Mouse (Mus musculus): ENCODE data around the gene Habp4.
A peak's percentile ranks its signal among the peaks of the same experiment; 100 is the strongest.

Habp4 gene

DNA sequence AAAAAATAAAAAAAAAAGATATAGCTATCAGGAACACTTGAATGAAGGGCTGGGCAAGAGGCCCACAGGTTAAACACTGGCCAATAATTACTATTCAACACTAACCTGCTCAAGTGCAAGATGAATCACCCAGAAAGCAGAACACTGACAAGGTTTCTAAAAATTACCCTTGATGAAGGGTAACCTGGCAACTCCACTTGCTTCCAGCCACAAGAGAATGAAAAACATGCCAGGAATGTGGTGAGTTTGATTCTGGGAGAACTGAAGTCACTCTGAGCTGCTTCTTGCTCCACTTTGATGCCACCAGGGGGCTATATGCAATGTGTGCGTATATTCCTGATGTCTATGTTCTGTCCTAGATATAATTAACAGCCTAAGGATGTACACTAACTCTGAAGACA is 6.5 kb upstream of the Habp4 start:
- no peaks in the 10 kb centered on the region for H3K27me3 ChIP-seq (ENCODE audit: control insufficient read depth, insufficient read depth, low read length, poor library complexity, severe bottlenecking)
- peak; percentile 24 for DNase-seq (ENCODE audit: low read depth, low spot score)
- H3K36me3 ChIP-seq (ENCODE audit: control insufficient read depth, insufficient read depth, low read length, poor library complexity, severe bottlenecking): no peaks in the 10 kb centered on the region

DNA sequence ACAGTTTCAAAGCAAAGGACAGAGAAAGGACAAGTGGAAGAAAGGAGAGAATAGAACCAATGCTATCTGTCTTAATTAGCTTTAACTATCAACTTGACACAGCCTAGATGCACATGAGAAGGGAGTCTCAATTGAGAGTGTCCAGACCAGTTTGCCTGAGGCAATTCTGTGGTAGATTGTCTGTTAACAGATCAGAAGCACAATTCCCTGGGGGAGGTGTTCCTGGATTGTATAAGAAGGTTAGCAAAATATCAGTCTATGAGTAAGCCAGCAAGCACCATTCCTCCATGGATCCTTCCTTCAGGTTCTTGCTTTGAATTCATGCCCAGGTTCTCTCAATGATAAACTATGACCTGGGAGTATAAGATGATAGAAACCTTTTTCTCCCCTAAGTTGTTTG is 4.7 kb upstream of the Habp4 start:
- DNase-seq (ENCODE audit: low read depth, low spot score): no peak

DNA sequence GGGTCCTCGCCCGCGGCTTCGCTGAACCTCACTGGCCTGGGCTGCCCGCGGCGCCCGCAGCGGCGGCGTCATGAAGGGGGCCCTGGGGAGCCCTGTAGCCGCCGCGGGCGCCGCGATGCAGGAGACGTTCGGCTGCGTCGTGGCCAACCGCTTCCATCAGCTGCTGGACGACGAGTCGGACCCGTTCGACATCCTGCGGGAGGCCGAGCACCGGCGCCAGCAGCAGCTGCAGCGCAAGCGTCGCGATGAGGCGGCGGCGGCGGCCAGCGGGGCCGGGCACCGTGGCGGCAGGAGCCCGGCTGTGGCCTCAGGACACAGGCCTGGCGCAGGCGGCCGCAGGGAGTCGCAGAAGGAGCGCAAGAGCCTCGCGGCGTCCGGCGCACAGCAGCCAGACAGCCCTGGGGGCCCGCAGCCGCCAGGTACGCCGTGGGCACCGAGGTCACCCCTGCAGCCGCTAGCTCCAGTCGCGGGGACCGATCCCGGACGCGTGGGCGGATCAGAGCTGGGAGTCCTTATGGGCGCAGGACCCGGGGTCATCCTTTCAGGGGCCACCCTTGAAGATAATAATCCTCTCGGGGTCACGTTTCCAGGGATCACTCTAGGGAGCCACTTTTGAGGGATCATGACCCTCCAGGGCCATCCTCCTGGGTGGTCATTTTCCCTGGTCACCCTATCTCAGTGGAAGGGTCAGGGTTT is 440 bp downstream of the Habp4 start:
- no peaks in the 10 kb centered on the region for H3K27me3 ChIP-seq (ENCODE audit: control insufficient read depth, insufficient read depth, low read length, poor library complexity, severe bottlenecking)
- DNase-seq (ENCODE audit: low read depth, low spot score): no peak

More for the DNA sequence above, 4.7 kb upstream of the Habp4 start:
- H3K27me3 ChIP-seq (ENCODE audit: control insufficient read depth, insufficient read depth, low read length, poor library complexity, severe bottlenecking): no peaks in the 10 kb centered on the region
- H3K36me3 ChIP-seq (ENCODE audit: control insufficient read depth, insufficient read depth, low read length, poor library complexity, severe bottlenecking): no peaks in the 10 kb centered on the region

DNA sequence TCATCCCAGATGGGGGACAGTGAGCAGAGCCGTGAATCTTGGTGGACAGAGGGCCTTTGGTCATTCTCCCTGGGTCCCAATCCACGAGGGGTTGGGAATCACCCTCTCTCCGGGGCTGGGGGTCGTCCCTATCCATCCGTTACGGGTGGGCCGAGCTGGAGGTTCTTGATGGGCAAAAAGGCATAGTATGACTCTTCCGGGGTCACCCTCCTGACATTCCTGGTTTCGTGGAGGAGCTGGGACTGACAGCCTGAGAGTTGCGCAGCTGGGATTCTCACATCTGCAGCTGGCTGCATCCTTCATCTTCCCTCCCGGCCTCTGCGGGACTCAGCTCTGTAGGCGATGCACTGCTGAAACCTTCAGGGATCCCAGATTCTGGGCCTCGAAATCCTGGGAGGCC is 1.0 kb downstream of the Habp4 start:
- no peak for DNase-seq (ENCODE audit: low read depth, low spot score)
- Histone ChIP-seq H3K36me3 (ENCODE audit: control insufficient read depth, insufficient read depth, low read length, poor library complexity, severe bottlenecking) (no peaks in the 10 kb centered on the region), H3K27me3 (ENCODE audit: control insufficient read depth, insufficient read depth, low read length, poor library complexity, severe bottlenecking) (no peaks in the 10 kb centered on the region)

More for the DNA sequence above, 440 bp downstream of the Habp4 start:
- H3K36me3 ChIP-seq (ENCODE audit: control insufficient read depth, insufficient read depth, low read length, poor library complexity, severe bottlenecking): no peaks in the 10 kb centered on the region

DNA sequence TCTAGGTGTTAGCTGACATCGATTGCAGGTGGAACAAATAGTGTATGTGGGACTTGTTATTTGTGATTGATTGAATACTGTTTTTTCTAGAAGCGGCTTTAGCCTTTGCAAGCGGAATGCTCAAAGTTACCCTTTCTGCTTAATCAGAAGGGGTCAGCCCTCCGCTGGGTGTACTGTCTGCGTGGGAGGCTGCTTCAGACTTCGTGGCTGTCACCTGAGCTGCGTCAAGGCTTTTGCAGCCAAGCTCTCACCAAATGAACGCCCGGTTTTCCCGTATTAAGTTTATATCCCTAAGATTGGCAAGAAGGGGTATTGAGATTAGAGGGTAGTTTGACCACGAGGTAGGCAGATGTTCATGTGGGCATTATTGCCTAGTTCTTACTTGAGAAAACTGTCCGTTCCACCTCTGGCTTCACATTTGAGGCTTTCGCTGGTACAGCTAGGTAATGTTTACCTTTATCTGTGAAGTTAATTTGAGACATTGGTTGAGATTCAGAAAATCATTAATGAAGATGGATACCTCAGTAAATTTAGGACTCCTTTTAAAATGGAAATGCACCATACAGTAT is 1.6 kb downstream of the Habp4 start:
- DNase-seq (ENCODE audit: low read depth, low spot score): no peak
- Histone ChIP-seq H3K36me3 (ENCODE audit: control insufficient read depth, insufficient read depth, low read length, poor library complexity, severe bottlenecking) (no peaks in the 10 kb centered on the region), H3K27me3 (ENCODE audit: control insufficient read depth, insufficient read depth, low read length, poor library complexity, severe bottlenecking) (no peaks in the 10 kb centered on the region)

DNA sequence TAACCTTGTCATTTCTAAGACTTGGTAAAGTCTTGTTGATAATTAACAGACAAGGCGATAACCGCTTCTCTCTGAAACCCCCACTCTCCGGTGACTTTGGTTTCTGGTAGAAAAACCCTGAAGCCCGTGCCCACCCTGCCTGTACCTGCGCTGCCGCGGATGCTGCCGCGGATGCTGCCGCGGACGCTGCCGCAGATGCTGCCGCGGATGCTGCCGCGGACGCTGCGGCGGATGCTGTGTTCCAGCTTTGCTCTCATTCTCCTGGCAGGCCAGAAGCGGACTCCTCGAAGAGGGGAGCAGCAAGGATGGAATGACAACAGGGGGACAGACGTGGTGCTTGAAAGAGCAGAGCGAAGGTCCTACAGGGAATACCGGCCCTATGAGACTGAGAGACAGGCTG is 8.1 kb downstream of the Habp4 start:
- DNase-seq (ENCODE audit: low read depth, low spot score): no peak
- no peaks in the 10 kb centered on the region for H3K27me3 ChIP-seq (ENCODE audit: control insufficient read depth, insufficient read depth, low read length, poor library complexity, severe bottlenecking)
- H3K36me3 ChIP-seq (ENCODE audit: control insufficient read depth, insufficient read depth, low read length, poor library complexity, severe bottlenecking): no peaks in the 10 kb centered on the region

DNA sequence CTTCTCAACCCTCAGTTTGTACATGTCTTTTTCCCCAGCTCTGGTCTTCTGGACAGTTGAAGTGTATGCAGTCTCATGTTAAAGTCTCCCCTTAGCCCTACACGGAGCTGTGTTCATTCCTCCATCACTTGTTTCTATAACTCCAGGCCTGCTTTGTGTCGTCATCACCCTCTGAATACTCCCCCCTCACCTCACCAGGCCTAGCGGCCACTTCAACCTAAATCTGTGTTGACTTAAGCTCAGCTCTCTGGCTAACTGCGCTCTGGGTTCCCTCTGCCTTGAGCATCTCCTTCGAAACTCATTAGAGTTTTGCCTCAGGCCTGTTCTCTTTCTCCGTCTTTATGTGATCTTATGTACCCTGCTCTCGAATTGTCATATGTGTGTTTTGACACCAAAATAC is 16.4 kb downstream of the Habp4 start:
- Histone ChIP-seq H3K36me3 (ENCODE audit: control insufficient read depth, insufficient read depth, low read length, poor library complexity, severe bottlenecking) (no peaks in the 10 kb centered on the region), H3K27me3 (ENCODE audit: control insufficient read depth, insufficient read depth, low read length, poor library complexity, severe bottlenecking) (no peaks in the 10 kb centered on the region)
- no peak for DNase-seq (ENCODE audit: low read depth, low spot score)

DNA sequence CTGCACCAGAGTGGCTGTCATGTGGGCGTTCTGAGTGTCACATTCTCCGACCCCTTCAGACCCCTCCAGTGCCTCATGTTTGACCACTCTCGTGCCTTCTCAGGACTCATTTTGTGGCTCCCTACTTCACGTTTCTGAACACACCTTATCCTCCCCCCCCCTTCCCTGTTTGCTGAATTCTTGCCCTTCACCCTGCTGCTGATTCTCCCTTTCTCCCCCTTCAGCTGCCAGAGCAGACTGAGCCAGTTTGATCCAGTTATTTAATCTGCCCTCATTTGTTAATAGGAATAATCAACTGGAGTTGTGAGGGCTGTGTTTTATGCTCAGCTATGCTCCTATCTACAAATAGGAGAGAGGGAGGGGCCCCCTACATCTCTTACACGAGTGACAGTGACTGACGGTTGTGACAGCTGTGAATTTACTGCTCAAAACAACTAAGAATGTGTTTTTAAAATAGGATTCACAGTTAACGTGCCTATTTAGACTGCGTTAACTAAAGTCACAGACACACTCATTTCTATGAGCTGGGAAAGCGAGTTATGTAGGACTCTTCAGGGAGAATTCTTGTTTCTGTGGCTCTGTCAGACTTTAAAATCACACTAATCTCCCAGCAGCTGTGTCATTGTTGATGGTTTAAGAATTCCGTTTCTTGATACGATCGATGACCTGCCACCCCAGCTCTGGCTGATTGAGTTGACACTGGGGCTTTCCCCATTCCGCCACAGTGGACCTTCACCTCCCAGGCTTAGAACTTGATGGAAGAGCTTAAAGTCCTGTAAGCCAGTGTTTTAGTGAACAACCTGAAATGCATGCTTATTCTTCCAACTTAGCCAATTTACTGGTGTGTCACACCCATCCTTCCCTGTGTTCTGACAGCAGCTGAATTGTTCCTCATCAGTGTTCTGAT is 17.4 kb downstream of the Habp4 start:
- no peak for DNase-seq (ENCODE audit: low read depth, low spot score)
- no peaks in the 10 kb centered on the region for H3K36me3 ChIP-seq (ENCODE audit: control insufficient read depth, insufficient read depth, low read length, poor library complexity, severe bottlenecking)
- no peaks in the 10 kb centered on the region for H3K27me3 ChIP-seq (ENCODE audit: control insufficient read depth, insufficient read depth, low read length, poor library complexity, severe bottlenecking)

DNA sequence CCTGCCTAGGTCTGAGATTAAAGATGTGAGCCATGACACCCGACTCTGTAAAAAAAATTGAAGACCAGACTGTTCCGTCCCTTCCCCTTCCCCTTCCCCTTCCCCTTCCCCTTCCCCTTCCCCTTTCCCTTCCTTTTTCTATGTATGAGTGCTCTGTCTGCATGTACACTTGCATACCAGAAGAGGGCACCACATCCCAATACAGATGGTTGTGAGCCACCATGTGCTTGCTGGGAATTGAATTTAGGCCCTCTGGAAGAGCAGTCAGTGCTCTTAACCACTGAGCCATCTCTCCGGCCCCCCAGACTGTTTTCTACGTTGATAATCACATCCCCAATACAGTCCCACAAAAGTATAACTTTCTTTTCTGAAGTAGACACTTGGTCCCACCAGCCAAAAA is 18.7 kb downstream of the Habp4 start:
- no peaks in the 10 kb centered on the region for H3K27me3 ChIP-seq (ENCODE audit: control insufficient read depth, insufficient read depth, low read length, poor library complexity, severe bottlenecking)
- DNase-seq (ENCODE audit: low read depth, low spot score): peak; percentile 41
- H3K36me3 ChIP-seq (ENCODE audit: control insufficient read depth, insufficient read depth, low read length, poor library complexity, severe bottlenecking): no peaks in the 10 kb centered on the region

DNA sequence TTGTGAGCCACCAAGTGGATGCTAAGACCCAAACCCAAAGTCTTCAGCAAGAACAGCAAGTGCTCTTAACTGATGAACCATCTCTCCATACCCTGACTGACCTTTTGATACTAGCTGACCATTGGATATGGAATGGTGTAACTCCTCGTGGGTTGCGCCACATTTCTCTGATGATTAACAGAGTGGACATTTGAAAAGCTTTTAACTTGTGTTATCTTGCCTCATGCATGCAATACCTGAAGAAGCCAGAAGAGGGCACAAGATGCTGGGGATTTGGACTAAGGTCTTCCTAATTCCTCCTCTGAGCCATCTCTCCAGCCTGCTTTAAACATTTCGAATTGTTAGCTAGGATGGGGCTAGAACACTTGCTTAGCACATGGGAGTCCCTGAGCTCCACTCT is 19.3 kb downstream of the Habp4 start:
- H3K27me3 ChIP-seq (ENCODE audit: control insufficient read depth, insufficient read depth, low read length, poor library complexity, severe bottlenecking): no peaks in the 10 kb centered on the region
- H3K36me3 ChIP-seq (ENCODE audit: control insufficient read depth, insufficient read depth, low read length, poor library complexity, severe bottlenecking): no peaks in the 10 kb centered on the region

DNA sequence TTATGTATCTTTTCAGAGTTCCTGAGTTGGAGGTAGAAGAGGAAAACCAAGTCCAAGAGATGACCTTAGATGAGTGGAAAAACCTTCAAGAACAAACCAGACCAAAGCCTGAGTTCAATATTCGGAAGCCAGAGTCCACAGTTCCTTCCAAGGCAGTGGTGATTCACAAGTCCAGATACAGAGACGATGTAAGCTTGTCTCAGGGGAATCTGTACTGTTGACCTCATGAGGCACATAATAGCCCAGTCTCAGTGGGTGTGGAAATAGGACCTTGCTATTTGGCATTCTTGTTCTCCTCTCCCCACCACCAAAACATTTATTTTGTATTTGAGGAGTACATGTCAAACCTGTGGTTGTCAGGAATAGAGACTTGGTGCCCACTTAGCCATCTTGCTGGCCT is 20.5 kb downstream of the Habp4 start:
- DNase-seq (ENCODE audit: low read depth, low spot score): no peak
- no peaks in the 10 kb centered on the region for H3K27me3 ChIP-seq (ENCODE audit: control insufficient read depth, insufficient read depth, low read length, poor library complexity, severe bottlenecking)

More for the DNA sequence above, 19.3 kb downstream of the Habp4 start:
- peak; percentile 70 for DNase-seq (ENCODE audit: low read depth, low spot score)

DNA sequence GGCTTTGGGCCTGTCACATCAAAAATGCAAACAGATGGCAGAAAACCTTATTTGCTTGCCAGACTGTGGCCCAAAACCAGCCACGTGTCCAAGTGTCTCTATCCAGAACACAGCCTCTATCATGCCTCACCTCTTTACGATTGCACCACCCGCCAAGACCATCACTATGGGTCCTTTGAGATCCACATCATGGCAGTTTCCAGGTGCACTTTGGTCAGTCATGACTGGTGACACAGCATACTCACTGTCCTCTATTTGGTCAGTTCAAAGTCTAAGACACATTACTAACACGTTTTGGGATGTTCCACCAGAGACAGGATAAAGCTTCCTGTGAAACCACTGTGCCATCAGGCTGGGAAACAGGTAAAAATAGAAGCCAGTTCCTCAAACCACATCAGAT is 22.0 kb downstream of the Habp4 start:
- Histone ChIP-seq H3K36me3 (ENCODE audit: control insufficient read depth, insufficient read depth, low read length, poor library complexity, severe bottlenecking) (no peaks in the 10 kb centered on the region), H3K27me3 (ENCODE audit: control insufficient read depth, insufficient read depth, low read length, poor library complexity, severe bottlenecking) (no peaks in the 10 kb centered on the region)
- DNase-seq (ENCODE audit: low read depth, low spot score): no peak

More for the DNA sequence above, 20.5 kb downstream of the Habp4 start:
- no peaks in the 10 kb centered on the region for H3K36me3 ChIP-seq (ENCODE audit: control insufficient read depth, insufficient read depth, low read length, poor library complexity, severe bottlenecking)

DNA sequence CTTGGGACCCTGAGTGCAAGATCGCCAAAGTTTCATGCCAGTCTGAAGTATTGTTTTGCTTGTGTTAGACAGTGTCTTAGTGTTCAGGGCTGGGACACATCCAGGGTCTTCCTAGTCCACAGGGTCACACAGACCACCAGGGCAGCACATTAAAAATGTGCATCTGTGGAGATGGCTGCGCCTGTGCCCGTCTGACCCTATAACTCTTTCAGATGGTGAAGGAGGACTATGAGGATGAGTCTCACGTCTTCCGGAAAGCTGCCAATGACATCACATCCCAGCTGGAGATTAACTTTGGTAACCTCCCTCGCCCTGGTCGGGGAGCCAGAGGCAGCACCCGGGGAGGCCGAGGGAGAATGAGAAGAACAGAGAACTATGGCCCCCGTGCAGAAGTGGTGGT is 22.7 kb downstream of the Habp4 start:
- Histone ChIP-seq H3K36me3 (ENCODE audit: control insufficient read depth, insufficient read depth, low read length, poor library complexity, severe bottlenecking) (no peaks in the 10 kb centered on the region), H3K27me3 (ENCODE audit: control insufficient read depth, insufficient read depth, low read length, poor library complexity, severe bottlenecking) (no peaks in the 10 kb centered on the region)
- no peak for DNase-seq (ENCODE audit: low read depth, low spot score)

DNA sequence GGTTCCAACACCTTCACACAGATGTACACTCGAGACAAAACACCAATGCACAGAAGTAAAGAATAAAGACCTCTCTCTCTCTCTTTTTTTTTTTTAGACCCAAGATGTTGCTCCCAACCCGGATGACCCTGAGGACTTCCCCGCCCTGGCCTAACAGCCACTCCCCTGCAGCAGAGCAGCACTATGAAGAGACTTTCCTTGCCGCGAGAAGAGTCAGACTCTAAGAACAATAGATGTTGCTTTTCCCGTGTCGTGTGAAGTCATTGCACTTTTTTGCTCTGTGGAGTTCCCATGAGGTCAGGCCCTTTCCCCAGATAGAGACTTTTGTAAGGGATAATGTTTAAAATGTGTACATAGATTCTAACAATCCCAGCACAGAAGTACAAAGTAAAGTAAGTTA is 23.6 kb downstream of the Habp4 start:
- DNase-seq (ENCODE audit: low read depth, low spot score): no peak
- no peaks in the 10 kb centered on the region for H3K36me3 ChIP-seq (ENCODE audit: control insufficient read depth, insufficient read depth, low read length, poor library complexity, severe bottlenecking)
- no peaks in the 10 kb centered on the region for H3K27me3 ChIP-seq (ENCODE audit: control insufficient read depth, insufficient read depth, low read length, poor library complexity, severe bottlenecking)

DNA sequence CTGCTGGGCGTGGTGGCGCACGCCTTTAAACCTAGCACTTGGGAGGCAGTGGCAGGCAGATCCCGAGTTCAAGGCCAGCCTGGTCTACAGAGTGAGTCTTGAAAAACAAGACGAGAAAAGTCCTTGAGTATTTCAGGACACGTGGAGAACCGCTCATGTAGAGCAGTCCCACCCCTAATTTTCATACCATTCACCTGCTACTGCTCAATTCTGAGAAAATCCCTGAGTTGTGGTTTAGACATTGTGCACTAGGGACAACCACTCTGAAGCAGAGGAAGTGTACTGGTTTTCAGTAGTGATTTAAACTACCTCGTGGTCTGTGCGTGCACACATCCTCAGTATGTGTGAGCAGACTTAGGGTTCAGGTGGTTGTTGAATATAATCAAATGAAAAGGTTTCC is 24.0 kb downstream of the Habp4 start:
- H3K27me3 ChIP-seq (ENCODE audit: control insufficient read depth, insufficient read depth, low read length, poor library complexity, severe bottlenecking): no peaks in the 10 kb centered on the region
- H3K36me3 ChIP-seq (ENCODE audit: control insufficient read depth, insufficient read depth, low read length, poor library complexity, severe bottlenecking): no peaks in the 10 kb centered on the region
- DNase-seq (ENCODE audit: low read depth, low spot score): peak; percentile 27

Data from splenic B cell, adult 2 months (primary cell).